Mouse (Mus musculus) c-Kit-positive CD71-negative TER-119-negative erythroid progenitor cells, embryonic 14.5 days (primary cell): ENCODE results near the gene Rbm10.
A peak's percentile ranks its signal among the peaks of the same experiment; 100 is the strongest.

Experiments used
- DNase-seq: peaks from one replicate; pipeline ENCODE4 v3.0.0-alpha.2; 2013; ENCODE audit warnings: low read depth

Gene Rbm10

GRCm38 (mm10) chrX:20617176-20617902, at the start of gene Rbm10, which contains the start of gene Ndufb11:
Gene Rbm10, plus strand, starts transcription at chrX:20617503.
Gene Ndufb11, minus strand, starts transcription at chrX:20617619.
- DNase-seq, result peak; percentile 57

- DNase-seq, result no peak
Observed at GRCm38 (mm10) chrX:20571024-20571423, 46.3 kb upstream of the Rbm10 start.

DNA sequence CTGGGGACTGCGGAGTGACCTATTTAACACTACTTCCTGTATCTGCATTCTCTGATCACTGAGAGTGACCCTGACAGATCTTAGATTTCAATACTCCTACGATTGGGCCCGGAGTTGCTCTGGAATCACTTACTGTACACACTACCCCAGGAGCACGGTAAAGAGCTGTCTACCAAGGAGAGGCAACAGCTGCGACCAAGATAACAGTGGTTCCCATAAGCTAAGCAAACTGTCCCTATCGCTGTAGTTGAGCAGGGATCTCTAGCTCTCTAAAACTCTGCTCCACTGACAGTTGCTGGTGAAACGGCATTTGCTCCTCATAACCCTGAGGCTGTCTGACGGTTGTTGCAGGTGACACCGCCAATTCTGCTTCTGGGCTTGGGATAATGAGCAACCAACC, 44.6 kb upstream of the Rbm10 start:
- DNase-seq, result no peak

GRCm38 (mm10) chrX:20573927-20574326, 43.4 kb upstream of the Rbm10 start:
- no peak for DNase-seq

- DNase-seq, result no peak
Observed at GRCm38 (mm10) chrX:20587968-20588367, 29.3 kb upstream of the Rbm10 start.

DNA sequence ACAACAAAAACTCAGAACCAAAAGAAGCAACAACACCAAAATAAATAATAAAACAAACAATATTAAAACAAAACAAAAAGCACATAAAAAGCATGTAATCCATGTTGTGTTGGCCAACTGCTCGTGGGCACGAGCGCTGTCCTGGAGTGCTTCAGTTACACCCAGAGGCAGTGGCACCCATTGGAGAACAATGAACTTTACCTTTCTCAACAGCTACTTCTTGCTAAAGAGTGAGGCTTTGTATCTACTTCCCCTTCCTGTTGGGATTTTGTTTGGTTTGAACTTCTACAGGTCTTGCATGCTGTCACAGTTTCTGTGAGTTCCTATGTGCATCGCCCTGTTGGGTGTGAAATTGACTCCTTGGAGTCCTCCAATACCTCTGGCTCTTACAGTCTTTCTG, 8.8 kb upstream of the Rbm10 start:
- DNase-seq, result no peak

DNA sequence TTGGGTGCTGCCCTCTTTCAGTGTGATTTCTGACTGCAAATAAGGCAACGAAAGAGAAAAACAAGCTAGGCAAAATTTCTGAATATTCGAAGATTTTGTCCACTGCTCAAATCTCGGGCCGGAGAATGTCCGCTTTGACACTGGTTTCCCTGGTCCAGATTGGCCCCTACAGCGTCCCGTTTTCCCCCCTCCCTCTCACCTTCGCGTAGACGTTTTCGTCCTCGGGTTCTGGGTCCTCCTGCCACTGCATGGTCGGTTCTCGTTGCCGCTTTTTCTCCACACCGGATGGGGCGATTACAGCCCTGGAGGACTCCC, 485 bp upstream of the Rbm10 start:
- no peak for DNase-seq

DNA sequence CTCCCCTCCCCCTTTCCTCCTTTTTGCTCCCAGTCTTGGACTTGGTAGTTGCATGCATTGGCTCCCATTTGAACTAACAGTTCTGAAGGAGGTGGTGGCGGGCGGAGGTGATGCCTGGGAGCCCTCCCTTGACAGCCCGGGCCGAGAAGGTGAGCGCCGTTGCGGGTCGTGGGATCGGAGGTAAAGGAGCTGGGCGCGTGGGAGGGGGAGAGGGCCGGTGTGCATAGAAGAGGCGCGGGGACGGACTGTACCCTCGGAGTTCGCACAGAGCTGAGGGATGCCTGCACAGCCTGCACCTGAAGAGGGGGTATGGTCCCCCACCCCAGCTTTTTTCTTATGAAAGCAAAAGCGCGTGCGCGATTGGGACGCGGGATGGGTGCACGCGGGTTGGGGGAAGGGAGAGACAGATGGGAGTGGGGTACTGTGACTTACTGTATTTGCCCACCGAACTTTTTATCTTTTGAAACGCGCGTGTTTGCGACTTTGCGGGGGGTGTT, 648 bp downstream of the Rbm10 start:
- no peak for DNase-seq

- DNase-seq, result no peak
Observed at GRCm38 (mm10) chrX:20638141-20638540, 20.8 kb downstream of the Rbm10 start.

GRCm38 (mm10) chrX:20644780-20645179, 27.5 kb downstream of the Rbm10 start:
- DNase-seq, result no peak

GRCm38 (mm10) chrX:20657593-20657992, 40.3 kb downstream of the Rbm10 start:
- DNase-seq, result no peak

DNA sequence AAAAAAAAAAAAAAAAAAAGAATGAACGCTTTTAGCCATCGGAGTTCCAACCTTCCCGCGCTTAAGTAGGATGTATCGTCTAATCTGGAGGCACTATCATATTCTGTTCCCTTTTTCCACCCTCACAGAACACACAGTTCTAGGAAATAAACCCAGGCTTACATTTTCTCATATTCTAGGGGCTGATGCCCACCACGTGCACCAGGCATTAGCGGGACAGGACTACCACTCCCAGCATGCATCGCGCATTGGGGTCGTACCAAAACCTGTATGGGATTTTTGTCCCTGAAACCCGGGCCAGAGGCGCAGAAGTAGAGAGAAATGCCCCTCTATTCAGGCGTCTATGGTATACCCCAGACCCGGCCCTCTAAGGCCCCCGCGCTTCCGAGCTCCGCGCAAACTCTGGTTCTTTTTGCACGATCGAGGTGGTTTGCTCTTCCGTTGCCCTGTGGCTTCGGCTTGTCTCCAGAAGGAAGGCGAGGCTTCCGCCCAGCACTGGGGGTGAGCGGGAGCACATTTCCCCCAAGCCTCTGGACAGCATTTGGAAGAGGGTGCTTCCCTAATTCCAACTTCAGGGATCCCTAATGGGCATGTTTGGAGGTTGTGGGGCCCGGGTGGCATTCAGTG, 40.8 kb downstream of the Rbm10 start, which contains the start of gene Uba1:
Gene Uba1, plus strand, starts transcription at position 301 of the 627 bp plus-strand sequence.
- peak; percentile 65 for DNase-seq

DNA sequence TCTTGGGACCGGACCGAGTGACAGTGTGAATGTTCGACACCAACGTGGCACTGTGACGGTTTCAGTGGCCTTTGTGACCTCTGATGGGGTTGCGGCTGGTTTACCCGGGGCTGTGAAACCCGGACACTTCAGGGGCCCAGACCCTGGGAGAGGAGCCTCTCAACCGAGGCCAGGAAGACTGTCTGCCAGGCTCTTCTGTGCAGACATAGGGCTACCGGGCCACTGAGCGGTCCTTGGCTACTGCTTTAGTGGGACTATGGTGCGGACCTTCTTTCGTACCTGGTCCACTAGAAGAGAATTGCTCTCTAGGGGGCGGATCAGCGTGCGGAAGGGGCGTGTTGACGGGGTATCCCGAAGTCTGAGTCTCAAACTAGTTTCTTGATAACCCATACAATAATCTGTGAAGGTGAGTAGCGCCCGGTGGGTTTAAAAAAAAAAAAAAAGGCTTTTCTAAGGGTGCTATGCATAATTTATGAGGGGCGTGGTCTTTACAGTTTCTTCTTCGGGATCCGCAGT, 41.6 kb downstream of the Rbm10 start:
- DNase-seq, result no peak

DNA sequence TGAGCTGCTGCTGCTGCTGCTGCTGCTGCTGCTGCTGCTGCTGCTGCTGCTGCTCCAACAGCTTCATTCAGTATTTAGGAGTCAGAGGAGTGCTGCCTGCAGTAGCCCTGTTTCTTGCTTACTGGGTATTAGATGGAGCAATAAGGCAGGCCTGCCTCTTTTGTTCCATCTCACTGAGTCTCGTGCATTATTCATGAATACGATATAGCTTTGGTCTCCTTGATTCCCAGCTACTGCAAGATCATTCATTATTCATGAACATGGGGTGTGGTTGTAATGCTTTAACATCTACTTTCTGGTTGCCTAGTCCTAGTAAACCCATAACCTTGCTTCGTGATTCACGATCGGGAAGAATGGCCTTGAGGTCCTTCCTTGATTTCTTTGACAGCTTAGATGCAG, 45.0 kb downstream of the Rbm10 start:
- DNase-seq, result no peak

DNA sequence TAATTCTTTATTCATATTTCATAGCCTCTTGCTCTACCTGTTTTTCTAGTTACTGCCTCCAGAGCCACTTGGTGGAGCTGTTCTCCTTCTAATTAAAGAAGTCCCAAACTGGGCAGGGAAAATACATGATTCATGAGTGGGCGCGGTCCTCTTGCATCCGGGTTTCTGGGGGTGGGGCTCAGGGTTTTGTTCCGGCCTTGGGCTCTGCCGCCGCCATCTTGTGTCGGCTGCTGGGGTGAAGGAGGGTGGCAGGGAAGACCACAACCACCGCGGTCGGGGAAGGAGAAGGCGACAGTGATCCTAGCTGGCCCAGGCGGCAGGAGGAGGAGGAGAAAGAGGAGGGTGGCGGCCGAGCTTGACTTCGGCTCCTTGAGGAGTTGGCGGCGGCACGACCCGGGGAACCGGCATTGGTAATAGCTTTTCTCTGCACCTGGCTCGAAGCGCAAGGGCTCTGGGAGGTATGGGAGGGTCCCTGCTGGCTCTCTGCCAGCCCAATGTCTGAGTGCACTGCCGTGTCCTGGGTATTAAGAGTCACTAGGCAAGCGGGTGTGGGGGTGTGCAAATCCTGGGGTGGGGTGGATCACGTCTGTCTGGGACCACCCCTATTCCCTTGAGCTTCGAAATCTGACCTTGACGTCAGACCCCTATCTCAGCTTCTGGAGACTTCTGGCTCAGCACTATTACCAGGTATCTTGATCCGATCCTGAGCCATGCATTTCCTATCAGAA, 45.6 kb downstream of the Rbm10 start:
- DNase-seq, result peak; percentile 74

GRCm38 (mm10) chrX:20663444-20663790, 46.1 kb downstream of the Rbm10 start:
- DNase-seq, result no peak

DNA sequence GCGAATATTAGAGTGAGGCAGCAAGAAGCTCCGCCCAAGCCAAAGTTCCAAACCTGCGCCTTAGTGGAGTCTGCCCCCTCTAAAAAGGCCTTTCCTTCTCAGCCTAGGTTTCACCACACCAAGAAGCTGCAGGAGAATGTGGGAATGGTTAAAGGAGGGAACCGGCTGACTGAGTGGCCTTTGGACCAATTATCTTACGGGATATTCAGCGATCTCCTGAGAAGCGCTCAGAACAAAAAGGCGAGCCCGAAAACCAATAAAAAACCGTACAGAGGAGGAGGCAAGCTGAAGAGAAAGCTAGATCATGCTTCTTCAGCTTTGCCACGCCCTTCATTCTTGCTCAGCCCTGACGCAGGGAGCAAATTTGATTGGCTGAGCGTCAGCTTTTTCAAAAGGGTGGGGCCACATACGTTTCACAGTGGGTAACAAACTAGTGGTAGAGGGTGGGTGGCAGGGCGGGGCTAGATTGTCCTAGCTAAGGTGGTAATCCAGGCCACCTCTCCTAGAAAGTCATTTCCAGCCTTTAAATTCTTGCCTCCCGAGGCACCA, 70.3 kb downstream of the Rbm10 start, which contains the start of gene Cdk16:
Gene Cdk16, plus strand, starts transcription at position 436 of the 549 bp plus-strand sequence.
- DNase-seq, result peak; percentile 77

DNA sequence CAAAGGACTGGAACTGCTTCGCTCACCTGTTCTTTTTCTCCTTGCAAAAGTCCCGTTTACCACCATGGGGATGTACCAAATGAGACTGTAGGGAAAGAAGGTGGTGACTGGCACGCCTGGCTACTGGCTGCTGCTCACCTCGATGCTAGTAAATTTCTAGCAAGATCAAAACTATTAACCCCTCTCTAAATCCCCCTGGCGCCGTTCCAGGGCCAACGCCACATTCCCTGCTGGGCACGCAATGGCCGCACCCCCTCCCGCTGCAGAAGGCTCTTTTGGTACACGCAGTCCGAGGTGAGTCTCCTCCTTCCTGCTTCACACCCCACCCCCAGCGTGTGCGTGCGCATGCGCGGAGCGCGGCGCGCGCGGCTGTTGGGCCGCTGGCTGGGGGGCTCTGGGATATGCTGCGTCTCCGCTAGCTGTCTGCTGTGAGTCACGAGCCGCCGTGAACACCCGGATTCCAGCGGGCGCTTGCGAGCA, 70.8 kb downstream of the Rbm10 start:
- no peak for DNase-seq

GRCm38 (mm10) chrX:20688615-20689014, 71.3 kb downstream of the Rbm10 start:
- DNase-seq, result no peak

- DNase-seq, result no peak
Observed at GRCm38 (mm10) chrX:20691566-20691965, 74.3 kb downstream of the Rbm10 start.

GRCm38 (mm10) chrX:20692616-20693015, 75.3 kb downstream of the Rbm10 start:
- DNase-seq, result no peak

DNA sequence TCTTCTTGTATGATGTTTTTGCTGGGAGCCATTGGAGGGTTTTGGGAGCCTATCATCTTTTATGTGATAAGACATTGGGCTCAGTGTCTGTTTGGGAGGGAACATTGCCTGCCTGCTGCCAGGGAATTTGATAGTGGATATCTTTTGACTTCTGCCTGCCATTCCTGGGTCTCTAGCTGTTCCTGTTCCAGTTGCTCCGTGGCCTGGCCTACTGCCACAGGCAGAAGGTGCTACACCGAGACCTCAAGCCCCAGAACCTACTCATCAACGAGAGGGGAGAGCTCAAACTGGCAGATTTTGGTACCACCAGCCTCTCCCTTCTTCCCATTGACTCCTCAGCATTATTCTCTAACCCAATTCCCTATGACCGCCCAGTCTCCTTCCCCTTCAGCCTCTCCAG, 78.5 kb downstream of the Rbm10 start:
- no peak for DNase-seq
